Mouse (Mus musculus) intestine, embryonic 14.5 days (tissue): ENCODE data around the gene Tle3. TPM values are rescaled to one million over a fixed set of nuclear protein-coding genes. Genes with fewer than 3 reads are reported as not detected.

ENCODE experiments used
- ATAC-seq: fragments of 200-750 bp; cut with Nextera tagmentation; replicated peaks from 2 replicates; pipeline ENCODE4 v1.8.0; 2017; ENCODE audit warnings: low read depth, moderate number of reproducible peaks, moderate TSS enrichment, moderate library complexity; ENCODE audit not compliant: low FRiP score, low TSS enrichment
- DNase-seq: peaks from one replicate; pipeline ENCODE4 v3.0.0-alpha.2; 2018; ENCODE audit warnings: low spot score
- H3K27ac ChIP-seq: fragments of 300-500 bp; sonication (generic); 2 replicates; pipeline ENCODE4 v1.5.1; 2014; ENCODE audit warnings: low read depth, mild to moderate bottlenecking, control low read depth
- H3K27me3 ChIP-seq: fragments of 300-500 bp; sonication (generic); replicated peaks from 2 replicates; pipeline ENCODE4 v1.6.1; 2014; ENCODE audit warnings: low read length, control low read depth; ENCODE audit not compliant: control insufficient read depth, insufficient read depth
- H3K36me3 ChIP-seq: fragments of 300-500 bp; sonication (generic); 2 replicates; pipeline ENCODE4 v1.6.1; 2014; ENCODE audit warnings: low read length, control low read depth; ENCODE audit not compliant: control insufficient read depth, insufficient read depth
- H3K4me1 ChIP-seq: fragments of 300-500 bp; sonication (generic); replicated peaks from 2 replicates; pipeline ENCODE4 v1.6.1; 2014; ENCODE audit warnings: low read length, control low read depth, mixed read lengths; ENCODE audit not compliant: control insufficient read depth, insufficient read depth
- H3K4me2 ChIP-seq: fragments of 300-500 bp; sonication (generic); 2 replicates; pipeline ENCODE4 v1.6.1; 2014; ENCODE audit warnings: low read length
- H3K4me3 ChIP-seq: fragments of 300-500 bp; sonication (generic); 2 replicates; pipeline ENCODE4 v1.5.1; 2014; ENCODE audit warnings: low read depth, low read length, control low read depth, mixed read lengths
- H3K9ac ChIP-seq: fragments of 300-500 bp; sonication (generic); 2 replicates; pipeline ENCODE4 v1.6.1; 2014; ENCODE audit warnings: mild to moderate bottlenecking, low read length
- H3K9me3 ChIP-seq: fragments of 300-500 bp; sonication (generic); 2 replicates; pipeline ENCODE4 v1.6.1; 2016; ENCODE audit warnings: low read length, control low read depth; ENCODE audit not compliant: control insufficient read depth
- WGBS: fragments of 180-500 bp; shearing (Covaris S2); extraction: QIAGEN DNeasy Blood & Tissue Kit; methylation state at CpG from one replicate; pipeline ENCODE4 v1.1.7; 2014; 5-methylcytosine and 5-hydroxymethylcytosine counted together
- polyA plus RNA-seq: library from polyadenylated mRNA; unstranded; fragments of >200 nt; fragmentation: Nextera tagmentation; extraction: Ambion mirVana; gene quantifications from 2 replicates; pipeline ENCODE4 v1.2.1, GENCODE M21; 2014

Tle3 gene
- polyA plus RNA-seq, 1 experiment from 2014 or later, result 23.3 TPM

GRCm38 (mm10) chr9:61389404-61389701 is 17.2 kb downstream of the Tle3 start:
- H3K9ac ChIP-seq, result no peak overlapping the region
- WGBS, result 77% methylated on average over 7 of the region's 7 CpGs
- DNase-seq (no peak), ATAC-seq (no peak)
- H3K36me3 ChIP-seq, result peaks cover 53% of the 10 kb centered on the region
- H3K9me3 ChIP-seq, result no peaks in the 10 kb centered on the region
- H3K27ac ChIP-seq, result no peak overlapping the region
- no peak overlapping the region for H3K4me2 ChIP-seq
- peaks cover 37% of the 10 kb centered on the region for H3K4me1 ChIP-seq
- no peaks in the 10 kb centered on the region for H3K27me3 ChIP-seq
- H3K4me3 ChIP-seq, result no peak overlapping the region

- no peaks in the 10 kb centered on the region for H3K27me3 ChIP-seq
- no peak for ATAC-seq
- H3K4me1 ChIP-seq, result peaks cover 21% of the 10 kb centered on the region; the same call in 1 of the 2 replicates
- 59% methylated on average over 5 of the region's 5 CpGs for WGBS
- no peaks in the 10 kb centered on the region for H3K9me3 ChIP-seq
- no peak overlapping the region for H3K4me3 ChIP-seq
- H3K27ac ChIP-seq, result no peak overlapping the region
- no peak overlapping the region for H3K4me2 ChIP-seq
- peaks cover 67% of the 10 kb centered on the region for H3K36me3 ChIP-seq
- no peak overlapping the region for H3K9ac ChIP-seq
- no peak for DNase-seq
Observed at GRCm38 (mm10) chr9:61391570-61392337, 19.6 kb downstream of the Tle3 start.

GRCm38 (mm10) chr9:61392338-61392620 is 20.1 kb downstream of the Tle3 start:
- Histone ChIP-seq H3K9me3 (no peaks in the 10 kb centered on the region), H3K4me1 (peaks cover 21% of the 10 kb centered on the region; the same call in 1 of the 2 replicates), H3K36me3 (peaks cover 63% of the 10 kb centered on the region), H3K4me3 (no peak overlapping the region), H3K27me3 (no peaks in the 10 kb centered on the region), H3K27ac (no peak overlapping the region), H3K4me2 (no peak overlapping the region), H3K9ac (no peak overlapping the region)
- ATAC-seq, result no peak
- 75% methylated on average over 6 of the region's 6 CpGs for WGBS
- DNase-seq, result no peak

GRCm38 (mm10) chr9:61393161-61393560 is 21.0 kb downstream of the Tle3 start:
- ATAC-seq (no peak), DNase-seq (no peak)
- WGBS, result 77% methylated on average over 6 of the region's 6 CpGs
- Histone ChIP-seq H3K4me2 (no peak overlapping the region), H3K9ac (no peak overlapping the region), H3K27me3 (no peaks in the 10 kb centered on the region), H3K27ac (no peak overlapping the region), H3K9me3 (no peaks in the 10 kb centered on the region), H3K36me3 (peaks cover 63% of the 10 kb centered on the region), H3K4me3 (no peak overlapping the region), H3K4me1 (peaks cover 21% of the 10 kb centered on the region; the same call in 1 of the 2 replicates)

- ATAC-seq, result no peak
- Histone ChIP-seq H3K36me3 (peaks cover 63% of the 10 kb centered on the region), H3K27me3 (no peaks in the 10 kb centered on the region), H3K4me1 (peaks cover 17% of the 10 kb centered on the region; the same call in 1 of the 2 replicates), H3K4me3 (no peak overlapping the region), H3K9ac (no peak overlapping the region), H3K4me2 (no peak overlapping the region), H3K9me3 (no peaks in the 10 kb centered on the region), H3K27ac (no peak overlapping the region)
- DNase-seq, result no peak
- WGBS, result 94% methylated on average over 5 of the region's 5 CpGs
Observed at GRCm38 (mm10) chr9:61393847-61394246, 21.7 kb downstream of the Tle3 start.

GRCm38 (mm10) chr9:61395071-61395470 is 22.9 kb downstream of the Tle3 start:
- no peak overlapping the region for H3K9ac ChIP-seq
- H3K36me3 ChIP-seq, result peaks cover 70% of the 10 kb centered on the region
- ATAC-seq (no peak), DNase-seq (no peak)
- H3K27ac ChIP-seq, result no peak overlapping the region
- H3K4me2 ChIP-seq, result no peak overlapping the region
- H3K4me1 ChIP-seq, result peaks cover 17% of the 10 kb centered on the region; the same call in 1 of the 2 replicates
- H3K27me3 ChIP-seq, result no peaks in the 10 kb centered on the region
- no peak overlapping the region for H3K4me3 ChIP-seq
- WGBS, result 90% methylated on average over 3 of the region's 3 CpGs
- H3K9me3 ChIP-seq, result no peaks in the 10 kb centered on the region

GRCm38 (mm10) chr9:61396474-61396873 is 24.3 kb downstream of the Tle3 start:
- Histone ChIP-seq H3K27ac (no peak overlapping the region), H3K4me3 (no peak overlapping the region), H3K9me3 (no peaks in the 10 kb centered on the region), H3K9ac (no peak overlapping the region), H3K27me3 (no peaks in the 10 kb centered on the region), H3K4me1 (peaks cover 16% of the 10 kb centered on the region; the same call in 1 of the 2 replicates), H3K36me3 (peaks cover 77% of the 10 kb centered on the region), H3K4me2 (no peak overlapping the region)
- ATAC-seq (no peak), DNase-seq (no peak)
- WGBS, result 61% methylated on average over 13 of the region's 13 CpGs

GRCm38 (mm10) chr9:61397130-61397529 is 25.0 kb downstream of the Tle3 start:
- peaks cover 10% of the 10 kb centered on the region for H3K4me1 ChIP-seq
- peaks cover 83% of the 10 kb centered on the region for H3K36me3 ChIP-seq

GRCm38 (mm10) chr9:61398160-61398559 is 26.0 kb downstream of the Tle3 start:
- Histone ChIP-seq H3K4me2 (no peak overlapping the region), H3K9ac (no peak overlapping the region), H3K36me3 (peaks cover 89% of the 10 kb centered on the region), H3K4me3 (no peak overlapping the region), H3K27me3 (no peaks in the 10 kb centered on the region), H3K4me1 (peaks cover 6% of the 10 kb centered on the region), H3K27ac (no peak overlapping the region), H3K9me3 (no peaks in the 10 kb centered on the region)
- no peak for ATAC-seq
- WGBS, result 87% methylated on average over 9 of the region's 9 CpGs
- no peak for DNase-seq

More at GRCm38 (mm10) chr9:61397130-61397529, 25.0 kb downstream of the Tle3 start:
- no peak overlapping the region for H3K4me3 ChIP-seq
- no peak overlapping the region for H3K9ac ChIP-seq
- 48% methylated on average over 4 of the region's 4 CpGs for WGBS
- no peak overlapping the region for H3K27ac ChIP-seq
- no peaks in the 10 kb centered on the region for H3K9me3 ChIP-seq
- no peaks in the 10 kb centered on the region for H3K27me3 ChIP-seq
- ATAC-seq (no peak), DNase-seq (no peak)
- H3K4me2 ChIP-seq, result no peak overlapping the region
